Comparison of ENCODE assay signal across 16 mouse cellular contexts in genomic region chr2:93166734-93167406, GRCm38 (mm10). TPM values are rescaled to one million over a fixed set of nuclear protein-coding genes. Genes with fewer than 3 reads are reported as not detected.
A peak's percentile ranks its signal among the peaks of the same experiment; 100 is the strongest.
DNase-seq lines count a peak whose midpoint lies in the region; ATAC-seq and TF ChIP-seq lines count a peak whose summit lies in the region.
"Had no signal": no experiment of that assay in that cellular context is flagged by ENCODE, and none has a peak within 500 bp of the region (broad histone marks: within the 10 kb centered on the region; RNA-seq: fewer than 3 reads in every experiment).

No protein-coding gene starts in this region.

- H3K4me2 ChIP-seq in neural tube, embryonic 12.5 days (replicated peaks): no peak overlapping the region
- no peak overlapping the region for H3K4me2 ChIP-seq in midbrain, postnatal 0 days (ENCODE audit: low read depth, low read length, poor library complexity, severe bottlenecking)
- H3K4me2 ChIP-seq: heart, embryonic 13.5 days; liver, embryonic 15.5 days had no signal

- H3K9ac ChIP-seq in heart, adult 2 months (ENCODE audit: low read depth, low read length): no peak overlapping the region
- H3K9ac ChIP-seq in neural tube, embryonic 12.5 days: no peak overlapping the region
- H3K9ac ChIP-seq in midbrain, postnatal 0 days (replicated peaks; ENCODE audit: low read length, poor library complexity, severe bottlenecking): no peak overlapping the region; the same call in 1 of the 2 replicates
- H3K9ac ChIP-seq: heart, embryonic 13.5 days; liver, embryonic 15.5 days had no signal

- peak; percentile 17 to 35 for DNase-seq in heart, adult 2 months
- DNase-seq in heart, postnatal 36 days: no peak
- no peak for DNase-seq in neural tube, embryonic 10.5 days (ENCODE audit: extremely low spot score, low spot score)
- DNase-seq in midbrain, postnatal 0 days (ENCODE audit: low spot score): no peak
- no peak for DNase-seq in cerebellum, postnatal 36 days
- no peak for DNase-seq in frontal cortex, postnatal 25 days (ENCODE audit: low spot score in 2 of 2)
- DNase-seq: cerebellum, postnatal 25 days; kidney, adult 2 months had no signal

- 68% methylated on average over 14 of the region's 14 CpGs for WGBS in heart, adult 2 months
- WGBS in neural tube, embryonic 12.5 days: 84% methylated on average over 14 of the region's 14 CpGs
- 82% methylated on average over 14 of the region's 14 CpGs for WGBS in midbrain, postnatal 0 days

- H3K36me3 ChIP-seq in heart, adult 2 months (ENCODE audit: control insufficient read depth, insufficient read depth, low read length): no peaks in the 10 kb centered on the region
- no peaks in the 10 kb centered on the region for H3K36me3 ChIP-seq in neural tube, embryonic 12.5 days
- H3K36me3 ChIP-seq in midbrain, postnatal 0 days (ENCODE audit: insufficient read depth, low read length): no peaks in the 10 kb centered on the region
- H3K36me3 ChIP-seq: heart, embryonic 13.5 days; liver, embryonic 15.5 days had no signal

- no peak for TF ChIP-seq POLR2A in heart, adult 2 months (IDR thresholded peaks at IDR 0.05; ENCODE audit: insufficient read depth, low read depth, low read length)

- no peaks in the 10 kb centered on the region for H3K79me2 ChIP-seq in heart, adult 2 months (replicated peaks; ENCODE audit: control insufficient read depth, insufficient read depth, low read length)

- H3K4me3 ChIP-seq in heart, adult 2 months: no peak overlapping the region
- no peak overlapping the region for H3K4me3 ChIP-seq in neural tube, embryonic 12.5 days
- no peak overlapping the region for H3K4me3 ChIP-seq in midbrain, postnatal 0 days (ENCODE audit: low read depth, low read length)
- H3K4me3 ChIP-seq: erythroblast, embryonic 14.5 days; heart, embryonic 13.5 days; left cerebral cortex, adult 2 months; liver, embryonic 15.5 days had no signal

- H3K4me1 ChIP-seq in heart, adult 2 months (ENCODE audit: control insufficient read depth, insufficient read depth, low read length): peaks cover 17% of the 10 kb centered on the region
- H3K4me1 ChIP-seq in neural tube, embryonic 12.5 days: peaks cover 11% of the 10 kb centered on the region
- H3K4me1 ChIP-seq in midbrain, postnatal 0 days (ENCODE audit: insufficient read depth, low read length): peaks cover 4% of the 10 kb centered on the region; the same call in 1 of the 2 replicates

- no peaks in the 10 kb centered on the region for H3K9me3 ChIP-seq in neural tube, embryonic 12.5 days
- H3K9me3 ChIP-seq in midbrain, postnatal 0 days (ENCODE audit: low read length): no peaks in the 10 kb centered on the region
- H3K9me3 ChIP-seq: heart, embryonic 13.5 days; liver, embryonic 15.5 days had no signal

- ATAC-seq in neural tube, embryonic 12.5 days (ENCODE audit: low FRiP score, low read depth): 0 out of 2 replicates have a peak, but pooled peaks have one; percentile 15
- 0 out of 2 replicates have a peak, but pooled peaks have one; percentile 18 for ATAC-seq in erythroblast, adult 5-6 weeks (replicated peaks; ENCODE audit: low FRiP score, poor library complexity, severe bottlenecking)
- no peak for ATAC-seq in midbrain, postnatal 0 days (ENCODE audit: low FRiP score)
- ATAC-seq: CD4-positive, CD25-positive, alpha-beta regulatory T cell, adult 4 months had no signal

- intact Hi-C loops in heart, adult 2 months (cut with DNase I): no loop called here
- intact Hi-C loops in heart, postnatal 36 days (cut with DNase I): loop anchor here (2.0 kb wide), 1 partner anchor 20 kb away; the partner anchor contains the start of gene Trp53i11

- no peaks in the 10 kb centered on the region for H3K27me3 ChIP-seq in heart, adult 2 months (ENCODE audit: control insufficient read depth, insufficient read depth, low read length)
- H3K27me3 ChIP-seq in neural tube, embryonic 12.5 days (replicated peaks): no peaks in the 10 kb centered on the region
- H3K27me3 ChIP-seq in midbrain, postnatal 0 days (ENCODE audit: insufficient read depth, low read length): no peaks in the 10 kb centered on the region

- no peak for TF ChIP-seq CTCF in heart, adult 2 months (IDR thresholded peaks at IDR 0.05)
- no peak for TF ChIP-seq CTCF in midbrain, postnatal 0 days (IDR thresholded peaks at IDR 0.05)

- no peak for TF ChIP-seq EP300 in heart, adult 2 months (IDR thresholded peaks at IDR 0.05; ENCODE audit: insufficient read depth, low read depth, low read length)

- peak overlapping the region; percentile 76 for H3K27ac ChIP-seq in heart, adult 2 months
- H3K27ac ChIP-seq in neural tube, embryonic 12.5 days: no peak overlapping the region
- peak overlapping the region; percentile 55; the same call in 1 of the 2 replicates for H3K27ac ChIP-seq in midbrain, postnatal 0 days (ENCODE audit: low read depth, low read length)
- H3K27ac ChIP-seq: heart, embryonic 13.5 days; left cerebral cortex, adult 2 months; liver, embryonic 15.5 days; stomach, postnatal 0 days had no signal

RNA-seq across cellular contexts. Expression of gene Trp53i11, which starts 20.5 kb away (rescaled TPM):
- total RNA-seq in heart, adult 2 months (2021): 10 to 100 TPM; 25.2 to 33.2 TPM
- polyA plus RNA-seq in heart, adult 2 months (2012; rRNA removed): 34.4 and 42.7 TPM in 2 replicates
- 10 to 100 TPM; 32.8 to 43.4 TPM for total RNA-seq in heart, postnatal 36 days (2021)
- 144 and 230 TPM in 2 replicates for polyA plus RNA-seq in neural tube, embryonic 12.5 days (2016; fragmentation: Nextera tagmentation; extraction: Ambion mirVana)
- 0.96 TPM in 1 of 2 replicates, not detected in the other for total RNA-seq in erythroblast, adult 5-6 weeks (2015; ENCODE audit: low replicate concordance)
- total RNA-seq in erythroblast, adult 5-6 weeks (2017; ENCODE audit: low replicate concordance): 0.34 TPM in 1 of 2 replicates, not detected in the other
- total RNA-seq in midbrain, postnatal 0 days (2014; rRNA removed): 111 and 124 TPM in 2 replicates
- 74.7 and 76.0 TPM in 2 replicates for polyA plus RNA-seq in midbrain, postnatal 0 days (2015; fragmentation: Nextera tagmentation; extraction: Ambion mirVana)

Comparison
In these comparisons a context has a peak if more than half of its experiments do, and no peak if none do; other contexts are left out.
1. DNase-seq: peak in heart, adult 2 months (2 of 2); none in heart, postnatal 36 days (0 of 2), neural tube, embryonic 10.5 days (single experiment), midbrain, postnatal 0 days (single experiment), cerebellum, postnatal 36 days (0 of 2) and frontal cortex, postnatal 25 days (0 of 2).
2. RNA of gene Trp53i11, which starts 20.5 kb away (total RNA-seq): 111 to 124 TPM in midbrain, postnatal 0 days, 32.8 to 43.4 TPM in heart, postnatal 36 days and 25.2 to 33.2 TPM in heart, adult 2 months; 0.34 to 0.96 TPM in erythroblast, adult 5-6 weeks; every median in the first group is over 10 times any median in the second.